Mouse (Mus musculus): ENCODE measurements around the gene Nfib. TPM values are rescaled to one million over a fixed set of nuclear protein-coding genes. Genes with fewer than 3 reads are reported as not detected.

The Nfib gene
- polyA plus RNA-seq, 1 experiment from 2014 or later: 75.7 TPM

DNA sequence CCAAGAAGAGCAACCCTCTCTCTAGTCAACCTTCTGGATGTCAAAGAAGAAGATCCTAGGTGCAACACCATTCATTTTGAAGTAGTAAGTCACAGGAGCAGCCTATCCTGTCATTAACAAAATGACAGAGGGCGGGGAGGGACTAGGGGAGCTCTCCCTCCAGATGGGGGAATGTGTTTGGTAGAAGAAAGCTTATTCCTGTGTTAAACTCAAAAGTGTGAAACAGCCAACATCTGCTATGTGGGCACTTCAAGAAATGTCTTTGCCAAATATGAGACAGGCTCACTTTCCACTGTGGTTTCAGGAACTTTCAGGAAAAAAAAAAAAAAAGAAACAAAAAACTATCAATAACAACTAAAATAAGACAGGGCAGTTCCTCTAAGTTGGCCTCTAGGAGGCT is 411.5 kb downstream of the Nfib start:
- Histone ChIP-seq H3K4me1 (ENCODE audit: control insufficient read depth, insufficient read depth, low read depth, low read length) (no peaks in the 10 kb centered on the region), H3K4me2 (ENCODE audit: low read length) (no peak overlapping the region), H3K9me3 (ENCODE audit: control insufficient read depth, low read length) (no peaks in the 10 kb centered on the region), H3K4me3 (ENCODE audit: low read length) (no peak overlapping the region), H3K36me3 (ENCODE audit: control insufficient read depth, insufficient read depth, low read length) (no peaks in the 10 kb centered on the region), H3K27ac (ENCODE audit: low read depth, low read length) (no peak overlapping the region), H3K27me3 (replicated peaks; ENCODE audit: control insufficient read depth, insufficient read depth, low read length) (no peaks in the 10 kb centered on the region), H3K9ac (ENCODE audit: low read depth, low read length) (no peak overlapping the region)
- no peak for ATAC-seq
- WGBS: 68% methylated on average over 1 of the region's 1 CpGs

DNA sequence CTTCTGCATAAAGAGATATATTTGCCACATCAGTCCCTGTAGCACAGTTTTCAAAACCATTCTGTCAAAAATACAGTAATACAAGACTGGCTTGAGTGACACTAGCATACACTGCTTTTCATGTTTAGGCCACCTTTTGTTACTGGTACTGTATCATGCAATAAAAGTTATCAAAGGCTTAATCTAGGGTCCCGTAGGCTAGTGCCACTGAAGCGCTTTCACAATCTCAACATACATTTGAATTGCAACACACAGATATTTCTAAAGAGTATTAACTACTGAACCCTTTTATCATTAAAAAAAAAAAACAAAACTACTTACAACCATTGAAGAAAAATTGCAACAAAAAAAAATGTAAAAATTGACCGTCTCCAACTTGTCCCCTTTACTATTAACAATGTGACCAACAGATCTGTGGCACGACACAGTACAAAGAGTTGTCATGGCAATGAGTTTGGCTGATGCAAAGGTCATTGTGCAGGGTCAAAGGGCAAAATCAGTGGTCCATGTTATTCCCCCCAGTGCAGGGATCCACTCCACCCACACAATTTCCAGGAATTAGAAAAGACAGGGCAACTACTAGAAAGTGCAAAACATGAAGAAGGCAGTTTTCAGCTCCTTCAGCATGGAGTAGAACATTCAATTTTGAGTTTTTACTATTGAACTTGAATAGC is 414.2 kb downstream of the Nfib start:
- no peak for ATAC-seq
- no peaks in the 10 kb centered on the region for H3K36me3 ChIP-seq (ENCODE audit: control insufficient read depth, insufficient read depth, low read length)
- no peak overlapping the region for H3K9ac ChIP-seq (ENCODE audit: low read depth, low read length)
- no peaks in the 10 kb centered on the region for H3K27me3 ChIP-seq (replicated peaks; ENCODE audit: control insufficient read depth, insufficient read depth, low read length)
- no peaks in the 10 kb centered on the region for H3K9me3 ChIP-seq (ENCODE audit: control insufficient read depth, low read length)
- H3K4me3 ChIP-seq (ENCODE audit: low read length): no peak overlapping the region
- no peaks in the 10 kb centered on the region for H3K4me1 ChIP-seq (ENCODE audit: control insufficient read depth, insufficient read depth, low read depth, low read length)
- 49% methylated on average over 4 of the region's 4 CpGs for WGBS
- no peak overlapping the region for H3K27ac ChIP-seq (ENCODE audit: low read depth, low read length)
- no peak overlapping the region for H3K4me2 ChIP-seq (ENCODE audit: low read length)

DNA sequence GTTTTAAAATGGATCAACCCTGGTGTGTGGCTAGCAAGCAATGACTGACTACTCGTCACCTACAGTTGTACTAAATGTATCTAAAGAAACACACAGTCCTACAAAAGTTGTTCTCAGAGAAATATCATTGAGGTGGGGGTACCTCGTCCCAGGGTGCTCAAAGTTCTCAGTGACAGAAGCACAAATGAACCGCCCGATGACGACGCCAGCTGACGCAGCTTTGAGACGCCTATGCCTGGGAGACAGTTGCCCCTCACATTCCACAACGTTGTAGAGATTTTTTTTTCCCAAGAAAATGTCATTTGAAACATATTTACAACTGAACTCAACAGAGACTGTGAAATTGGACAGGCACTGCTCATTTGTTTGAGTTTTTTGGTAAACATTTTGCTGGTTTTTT is 414.9 kb downstream of the Nfib start:
- ATAC-seq: no peak
- Histone ChIP-seq H3K9ac (ENCODE audit: low read depth, low read length) (no peak overlapping the region), H3K4me3 (ENCODE audit: low read length) (no peak overlapping the region), H3K4me2 (ENCODE audit: low read length) (no peak overlapping the region), H3K27me3 (replicated peaks; ENCODE audit: control insufficient read depth, insufficient read depth, low read length) (no peaks in the 10 kb centered on the region), H3K27ac (ENCODE audit: low read depth, low read length) (no peak overlapping the region), H3K9me3 (ENCODE audit: control insufficient read depth, low read length) (no peaks in the 10 kb centered on the region), H3K4me1 (ENCODE audit: control insufficient read depth, insufficient read depth, low read depth, low read length) (no peaks in the 10 kb centered on the region), H3K36me3 (ENCODE audit: control insufficient read depth, insufficient read depth, low read length) (no peaks in the 10 kb centered on the region)
- 49% methylated on average over 9 of the region's 9 CpGs for WGBS

DNA sequence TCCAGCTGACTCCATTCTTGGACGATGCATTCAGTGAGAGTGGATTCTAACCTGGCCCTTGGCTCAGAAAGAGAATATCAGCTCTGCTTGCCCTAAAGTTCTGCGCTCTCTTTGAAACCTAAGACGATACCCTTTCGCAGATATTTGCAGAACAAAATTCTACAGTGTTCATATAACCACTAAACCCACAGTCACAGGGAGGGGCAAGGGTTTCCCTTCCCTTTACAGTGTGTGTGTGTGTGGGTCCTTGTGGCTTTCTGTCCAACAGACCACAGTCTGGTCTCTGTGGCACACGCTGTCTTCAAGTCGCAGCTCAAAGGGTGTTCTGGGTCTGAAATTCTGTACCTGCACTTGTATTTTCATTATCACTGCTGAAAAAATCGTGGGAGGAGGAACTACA is 416.0 kb downstream of the Nfib start:
- no peaks in the 10 kb centered on the region for H3K36me3 ChIP-seq (ENCODE audit: control insufficient read depth, insufficient read depth, low read length)
- no peaks in the 10 kb centered on the region for H3K4me1 ChIP-seq (ENCODE audit: control insufficient read depth, insufficient read depth, low read depth, low read length)
- H3K9me3 ChIP-seq (ENCODE audit: control insufficient read depth, low read length): no peaks in the 10 kb centered on the region
- H3K4me2 ChIP-seq (ENCODE audit: low read length): no peak overlapping the region
- no peaks in the 10 kb centered on the region for H3K27me3 ChIP-seq (replicated peaks; ENCODE audit: control insufficient read depth, insufficient read depth, low read length)
- H3K4me3 ChIP-seq (ENCODE audit: low read length): no peak overlapping the region
- 78% methylated on average over 7 of the region's 7 CpGs for WGBS
- H3K9ac ChIP-seq (ENCODE audit: low read depth, low read length): no peak overlapping the region
- no peak for ATAC-seq
- no peak overlapping the region for H3K27ac ChIP-seq (ENCODE audit: low read depth, low read length)

DNA sequence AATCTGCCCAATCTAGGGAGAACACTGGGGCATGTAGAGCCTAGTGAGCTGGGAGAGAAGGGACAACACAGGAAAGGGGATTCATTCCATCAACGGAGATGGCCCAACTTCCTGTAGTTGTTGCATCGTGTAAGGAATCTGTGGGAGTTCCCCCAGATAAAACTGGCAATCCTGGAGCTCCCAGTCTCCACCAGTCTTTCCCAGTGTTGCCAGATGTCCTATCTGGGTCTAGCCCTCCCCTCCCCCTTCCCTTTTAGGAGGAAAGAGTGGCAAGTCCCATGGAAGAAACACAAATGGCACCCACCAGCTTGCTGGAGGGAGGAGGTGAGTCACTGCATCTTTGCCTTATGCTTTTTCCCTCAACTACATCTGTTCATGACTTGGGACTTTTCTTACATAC is 417.4 kb downstream of the Nfib start:
- no peak overlapping the region for H3K4me2 ChIP-seq (ENCODE audit: low read length)
- no peak overlapping the region for H3K9ac ChIP-seq (ENCODE audit: low read depth, low read length)
- H3K4me1 ChIP-seq (ENCODE audit: control insufficient read depth, insufficient read depth, low read depth, low read length): no peaks in the 10 kb centered on the region
- H3K9me3 ChIP-seq (ENCODE audit: control insufficient read depth, low read length): no peaks in the 10 kb centered on the region
- no peaks in the 10 kb centered on the region for H3K36me3 ChIP-seq (ENCODE audit: control insufficient read depth, insufficient read depth, low read length)
- ATAC-seq: no peak
- no peaks in the 10 kb centered on the region for H3K27me3 ChIP-seq (replicated peaks; ENCODE audit: control insufficient read depth, insufficient read depth, low read length)
- H3K27ac ChIP-seq (ENCODE audit: low read depth, low read length): no peak overlapping the region; the same call in 1 of the 2 replicates
- H3K4me3 ChIP-seq (ENCODE audit: low read length): no peak overlapping the region
- 87% methylated on average over 2 of the region's 2 CpGs for WGBS

DNA sequence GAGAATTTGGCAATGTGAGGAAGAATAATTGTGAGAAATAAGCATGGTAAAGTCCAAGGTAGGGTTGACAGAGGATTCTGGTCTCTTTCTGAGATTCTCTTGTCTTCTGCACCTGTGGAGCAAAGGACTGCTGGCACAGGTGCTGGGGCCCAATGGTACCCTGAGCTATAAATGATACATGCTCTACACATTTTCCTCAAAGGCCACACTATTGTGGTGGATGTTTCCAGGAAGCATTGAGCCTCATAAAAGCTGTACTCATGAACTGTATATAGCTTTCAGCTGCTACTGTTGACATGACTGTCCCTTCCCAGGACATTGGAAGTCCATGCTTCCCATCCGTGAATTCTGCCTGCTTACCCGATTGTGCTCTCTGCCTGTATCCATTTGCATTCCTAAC is 418.1 kb downstream of the Nfib start:
- no peak overlapping the region for H3K4me3 ChIP-seq (ENCODE audit: low read length)
- H3K36me3 ChIP-seq (ENCODE audit: control insufficient read depth, insufficient read depth, low read length): no peaks in the 10 kb centered on the region
- H3K27me3 ChIP-seq (replicated peaks; ENCODE audit: control insufficient read depth, insufficient read depth, low read length): no peaks in the 10 kb centered on the region
- no peak overlapping the region; the same call in 1 of the 2 replicates for H3K27ac ChIP-seq (ENCODE audit: low read depth, low read length)
- no peaks in the 10 kb centered on the region for H3K9me3 ChIP-seq (ENCODE audit: control insufficient read depth, low read length)
- H3K4me1 ChIP-seq (ENCODE audit: control insufficient read depth, insufficient read depth, low read depth, low read length): no peaks in the 10 kb centered on the region
- no peak overlapping the region for H3K4me2 ChIP-seq (ENCODE audit: low read length)
- ATAC-seq: no peak
- WGBS: 86% methylated on average over 2 of the region's 2 CpGs
- no peak overlapping the region for H3K9ac ChIP-seq (ENCODE audit: low read depth, low read length)

DNA sequence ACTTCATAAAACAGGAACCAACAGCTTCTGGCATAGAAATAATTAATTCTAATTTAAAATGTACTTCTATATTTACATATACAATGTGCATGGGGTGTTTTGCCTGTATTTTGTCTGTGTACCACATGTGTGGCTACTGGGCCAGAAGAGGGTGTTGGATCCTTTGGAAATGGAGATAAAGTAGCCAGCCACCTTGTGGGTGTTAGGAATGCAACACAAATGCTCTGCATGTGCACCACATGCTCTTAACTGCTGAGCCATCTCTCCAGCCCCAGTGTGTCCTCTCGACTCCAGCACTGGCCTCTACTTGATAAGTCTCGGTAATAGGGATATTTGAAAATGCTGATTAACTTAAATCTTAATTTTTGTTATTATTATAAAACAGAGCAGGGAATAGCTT is 418.6 kb downstream of the Nfib start:
- Histone ChIP-seq H3K4me2 (ENCODE audit: low read length) (no peak overlapping the region), H3K9me3 (ENCODE audit: control insufficient read depth, low read length) (no peaks in the 10 kb centered on the region), H3K4me1 (ENCODE audit: control insufficient read depth, insufficient read depth, low read depth, low read length) (no peaks in the 10 kb centered on the region), H3K9ac (ENCODE audit: low read depth, low read length) (no peak overlapping the region), H3K27me3 (replicated peaks; ENCODE audit: control insufficient read depth, insufficient read depth, low read length) (no peaks in the 10 kb centered on the region), H3K4me3 (ENCODE audit: low read length) (no peak overlapping the region), H3K27ac (ENCODE audit: low read depth, low read length) (no peak overlapping the region), H3K36me3 (ENCODE audit: control insufficient read depth, insufficient read depth, low read length) (no peaks in the 10 kb centered on the region)
- 89% methylated on average over 2 of the region's 2 CpGs for WGBS
- ATAC-seq: peak; percentile 54; the same call in 1 of the 2 replicates

DNA sequence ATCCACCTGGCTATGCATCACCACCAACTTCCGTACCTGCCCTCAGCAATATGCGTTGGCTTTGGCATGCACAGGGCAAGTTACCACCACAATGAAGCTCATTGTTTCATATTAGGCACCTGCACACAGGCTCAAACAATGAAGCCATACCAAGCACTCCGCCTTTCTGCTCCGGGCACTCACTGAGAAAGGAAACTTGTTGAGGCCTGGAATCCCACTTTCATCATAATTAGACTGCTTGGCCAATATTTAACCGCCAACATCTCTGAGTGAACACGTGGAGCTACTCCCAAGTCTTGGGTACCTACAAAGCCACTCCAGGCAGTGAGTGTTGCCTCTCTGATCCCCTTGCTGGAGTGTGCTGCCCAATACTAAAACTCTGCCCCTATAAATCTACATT is 422.0 kb downstream of the Nfib start:
- no peak overlapping the region for H3K9ac ChIP-seq (ENCODE audit: low read depth, low read length)
- no peaks in the 10 kb centered on the region for H3K4me1 ChIP-seq (ENCODE audit: control insufficient read depth, insufficient read depth, low read depth, low read length)
- H3K27me3 ChIP-seq (replicated peaks; ENCODE audit: control insufficient read depth, insufficient read depth, low read length): no peaks in the 10 kb centered on the region
- WGBS: 81% methylated on average over 6 of the region's 6 CpGs
- no peak overlapping the region for H3K4me3 ChIP-seq (ENCODE audit: low read length)
- H3K36me3 ChIP-seq (ENCODE audit: control insufficient read depth, insufficient read depth, low read length): no peaks in the 10 kb centered on the region
- H3K4me2 ChIP-seq (ENCODE audit: low read length): no peak overlapping the region
- no peaks in the 10 kb centered on the region for H3K9me3 ChIP-seq (ENCODE audit: control insufficient read depth, low read length)
- ATAC-seq: no peak
- no peak overlapping the region for H3K27ac ChIP-seq (ENCODE audit: low read depth, low read length)

DNA sequence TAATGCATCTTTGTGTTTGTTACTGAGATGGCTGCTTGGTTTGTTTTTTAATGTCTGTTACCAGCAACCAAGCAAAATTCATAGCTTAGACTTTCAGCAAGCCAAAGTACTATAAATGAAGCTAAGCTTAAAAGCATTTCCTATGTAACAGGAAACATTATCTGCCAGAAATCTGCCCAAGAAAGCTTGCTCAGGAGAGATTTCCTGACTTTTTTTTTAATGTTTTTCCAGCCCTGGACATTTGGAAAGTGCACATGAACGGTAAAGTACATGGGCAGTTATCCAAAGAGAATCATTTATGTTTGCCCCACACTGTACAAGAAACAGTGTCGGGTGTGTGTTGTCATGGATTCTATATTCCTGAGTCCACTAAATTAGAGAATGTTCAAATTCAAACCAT is 429.6 kb downstream of the Nfib start:
- 81% methylated on average over 2 of the region's 2 CpGs for WGBS
- no peak overlapping the region for H3K9ac ChIP-seq (ENCODE audit: low read depth, low read length)
- no peak overlapping the region for H3K4me2 ChIP-seq (ENCODE audit: low read length)
- H3K27me3 ChIP-seq (replicated peaks; ENCODE audit: control insufficient read depth, insufficient read depth, low read length): no peaks in the 10 kb centered on the region
- no peaks in the 10 kb centered on the region for H3K36me3 ChIP-seq (ENCODE audit: control insufficient read depth, insufficient read depth, low read length)
- ATAC-seq: no peak
- no peak overlapping the region for H3K4me3 ChIP-seq (ENCODE audit: low read length)
- H3K9me3 ChIP-seq (ENCODE audit: control insufficient read depth, low read length): no peaks in the 10 kb centered on the region
- H3K27ac ChIP-seq (ENCODE audit: low read depth, low read length): no peak overlapping the region
- H3K4me1 ChIP-seq (ENCODE audit: control insufficient read depth, insufficient read depth, low read depth, low read length): peaks cover 3% of the 10 kb centered on the region; the same call in 1 of the 2 replicates

Measured in hindbrain, embryonic 16.5 days (tissue).